Mouse (Mus musculus): ENCODE measurements around the gene Fbxl17.

The Fbxl17 gene

GRCm38 (mm10) chr17:63400640-63401039, 99.2 kb downstream of the Fbxl17 start:
- TF ChIP-seq GATA4 (IDR thresholded peaks at IDR 0.05; ENCODE audit: insufficient replicate concordance, low read length), result no peak

- no peak for TF ChIP-seq GATA4 (IDR thresholded peaks at IDR 0.05; ENCODE audit: insufficient replicate concordance, low read length)
Measured at GRCm38 (mm10) chr17:63399816-63400215, 100.0 kb downstream of the Fbxl17 start.

GRCm38 (mm10) chr17:63391506-63391905, 108.3 kb downstream of the Fbxl17 start:
- TF ChIP-seq GATA4 (IDR thresholded peaks at IDR 0.05; ENCODE audit: insufficient replicate concordance, low read length), result no peak

GRCm38 (mm10) chr17:63390951-63391350, 108.9 kb downstream of the Fbxl17 start:
- TF ChIP-seq GATA4 (IDR thresholded peaks at IDR 0.05; ENCODE audit: insufficient replicate concordance, low read length), result no peak

- TF ChIP-seq GATA4 (IDR thresholded peaks at IDR 0.05; ENCODE audit: insufficient replicate concordance, low read length), result no peak
Measured at GRCm38 (mm10) chr17:63370977-63371376, 128.8 kb downstream of the Fbxl17 start.

GRCm38 (mm10) chr17:63369631-63370310, 130.0 kb downstream of the Fbxl17 start:
- TF ChIP-seq GATA4 (IDR thresholded peaks at IDR 0.05; ENCODE audit: insufficient replicate concordance, low read length), result no peak

- TF ChIP-seq GATA4 (IDR thresholded peaks at IDR 0.05; ENCODE audit: insufficient replicate concordance, low read length), result no peak
Measured at GRCm38 (mm10) chr17:63367476-63367875, 132.3 kb downstream of the Fbxl17 start.

- no peak for TF ChIP-seq GATA4 (IDR thresholded peaks at IDR 0.05; ENCODE audit: insufficient replicate concordance, low read length)
Measured at GRCm38 (mm10) chr17:63366045-63366444, 133.8 kb downstream of the Fbxl17 start.

- no peak for TF ChIP-seq GATA4 (IDR thresholded peaks at IDR 0.05; ENCODE audit: insufficient replicate concordance, low read length)
Measured at GRCm38 (mm10) chr17:63364605-63365004, 135.2 kb downstream of the Fbxl17 start.

GRCm38 (mm10) chr17:63362196-63362595, 137.6 kb downstream of the Fbxl17 start:
- no peak for TF ChIP-seq GATA4 (IDR thresholded peaks at IDR 0.05; ENCODE audit: insufficient replicate concordance, low read length)

GRCm38 (mm10) chr17:63361679-63362078, 138.1 kb downstream of the Fbxl17 start:
- TF ChIP-seq GATA4 (IDR thresholded peaks at IDR 0.05; ENCODE audit: insufficient replicate concordance, low read length), result no peak

- TF ChIP-seq GATA4 (IDR thresholded peaks at IDR 0.05; ENCODE audit: insufficient replicate concordance, low read length), result no peak
Measured at GRCm38 (mm10) chr17:63358837-63359236, 141.0 kb downstream of the Fbxl17 start.

- TF ChIP-seq GATA4 (IDR thresholded peaks at IDR 0.05; ENCODE audit: insufficient replicate concordance, low read length), result no peak
Measured at GRCm38 (mm10) chr17:63356202-63356601, 143.6 kb downstream of the Fbxl17 start.

GRCm38 (mm10) chr17:63352634-63353195, 147.1 kb downstream of the Fbxl17 start:
- no peak for TF ChIP-seq GATA4 (IDR thresholded peaks at IDR 0.05; ENCODE audit: insufficient replicate concordance, low read length)

- no peak for TF ChIP-seq GATA4 (IDR thresholded peaks at IDR 0.05; ENCODE audit: insufficient replicate concordance, low read length)
Measured at GRCm38 (mm10) chr17:63351682-63352081, 148.1 kb downstream of the Fbxl17 start.

- TF ChIP-seq GATA4 (IDR thresholded peaks at IDR 0.05; ENCODE audit: insufficient replicate concordance, low read length), result no peak
Measured at GRCm38 (mm10) chr17:63350876-63351509, 148.8 kb downstream of the Fbxl17 start.
